Mouse (Mus musculus) Patski (cell line): ENCODE results near the gene Med12l. TPM values are rescaled to one million over a fixed set of nuclear protein-coding genes. Genes with fewer than 3 reads are reported as not detected.

ENCODE experiments used
- ATAC-seq: fragments of 100-300 bp; one replicate; pipeline ENCODE4 v1.8.0; 2021
- CTCF ChIA-PET: fragments of 350-600 bp; sonication (Branson Sonifier 250); formaldehyde crosslinking; loops from one replicate; lab custom pipeline; 2022; ENCODE audit warnings: inconsistent platforms; lab: Charles Lee
- POLR2A ChIA-PET: fragments of 350-600 bp; sonication (Branson Sonifier 250); formaldehyde crosslinking; loops from one replicate; lab custom pipeline; 2022; ENCODE audit warnings: antibody characterized with exemption, inconsistent platforms; lab: Charles Lee
- DNase-seq: peaks from one replicate; pipeline ENCODE4 v3.0.0-alpha.2; 2011; ENCODE audit warnings: low read depth, low spot score
- H3K27me3 ChIP-seq: fragments of 371-371 bp; one replicate; pipeline ENCODE4 v1.5.1; 2021
- CTCF ChIP-seq: fragments of 100-300 bp; IDR thresholded peaks from one replicate; pipeline ENCODE4 v1.5.1; 2021
- in situ Hi-C: fragments of 300-500 bp; cut with MboI; formaldehyde crosslinking; loops from 3 replicates; pipeline ENCODE4 v1.11.1; 2018; ENCODE audit warnings: low pct_unique_long_range_greater_than_20kb, mixed read lengths
- polyA plus RNA-seq: library from polyadenylated mRNA; unstranded; gene quantifications from one replicate; pipeline ENCODE4 v1.2.3, GENCODE M21; 2021

The Med12l gene
- polyA plus RNA-seq, 1 experiment from 2014 or later, result 7.6 TPM

DNA sequence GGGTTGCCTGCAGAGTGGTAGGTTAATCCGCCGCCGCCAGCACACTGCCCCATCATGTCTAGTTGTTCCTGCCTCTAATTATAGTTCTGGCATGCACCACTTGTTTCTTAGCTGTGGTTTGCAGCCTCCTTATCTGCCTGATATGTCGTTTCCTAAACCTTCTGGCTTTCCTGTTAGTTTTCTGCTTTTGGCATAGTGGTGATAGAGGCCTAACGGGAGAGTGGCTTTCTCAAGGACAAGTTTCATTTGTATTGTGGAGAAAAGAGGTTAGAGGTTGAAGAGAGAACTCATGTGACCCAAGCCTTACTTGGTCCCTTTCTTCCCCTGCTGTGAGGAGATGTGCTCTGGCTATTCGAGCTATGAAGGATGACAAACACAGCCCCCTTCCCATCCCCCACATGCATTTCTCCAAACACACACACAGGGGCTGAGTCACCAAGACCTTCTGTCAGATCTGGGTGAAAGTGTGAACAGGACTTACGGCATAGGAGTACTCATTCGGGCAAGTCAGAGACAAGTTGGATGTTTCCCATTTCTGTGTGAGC is 108.4 kb downstream of the Med12l start:
- in situ Hi-C loops, result loop anchor here (10.0 to 25.0 kb wide), 2 partner anchors 1398 to 1611 kb away; no protein-coding TSS in a partner anchor
- TF ChIP-seq CTCF, result no peak
- H3K27me3 ChIP-seq, result no peaks in the 10 kb centered on the region
- peak; percentile 98 for ATAC-seq
- DNase-seq, result peak; percentile 83
- POLR2A ChIA-PET, result interaction anchor here (0.6 to 1.3 kb wide), 3 partner anchors 9 to 25 kb away, joined by 3 read pairs; partner anchors contain the start of gene Gpr171
- CTCF ChIA-PET, result interaction anchor here (1.0 to 2.4 kb wide), 7 partner anchors 10 to 54 kb away, joined by 3 to 9 read pairs (median 7); no protein-coding TSS in a partner anchor

DNA sequence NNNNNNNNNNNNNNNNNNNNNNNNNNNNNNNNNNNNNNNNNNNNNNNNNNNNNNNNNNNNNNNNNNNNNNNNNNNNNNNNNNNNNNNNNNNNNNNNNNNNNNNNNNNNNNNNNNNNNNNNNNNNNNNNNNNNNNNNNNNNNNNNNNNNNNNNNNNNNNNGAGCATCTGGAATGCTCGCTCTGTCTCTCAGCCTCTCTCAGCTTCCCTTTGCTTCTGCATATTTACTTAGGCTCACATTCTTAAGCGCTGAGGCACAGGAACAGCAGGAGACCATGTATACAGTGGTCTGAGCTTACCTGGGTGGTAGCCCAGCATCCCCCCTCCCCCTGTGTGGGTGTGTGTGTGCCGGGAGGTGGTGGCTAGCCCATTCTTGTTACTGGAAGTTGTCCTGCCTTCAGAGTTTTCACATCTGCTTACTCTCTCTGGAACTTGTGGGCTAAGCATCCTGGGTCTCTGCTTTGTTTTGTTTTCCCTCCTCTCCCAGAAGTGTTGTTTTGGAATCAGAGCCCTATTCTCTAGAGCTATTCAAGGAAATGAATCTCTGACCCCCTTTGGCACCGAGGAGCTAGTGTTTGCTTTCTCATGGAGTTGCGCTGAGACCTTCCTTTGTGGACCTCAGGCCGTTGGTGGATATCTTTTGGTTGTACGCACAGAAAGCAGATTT is 115.6 kb downstream of the Med12l start:
- POLR2A ChIA-PET, result no interaction called here
- TF ChIP-seq CTCF, result no peak
- DNase-seq, result peak; percentile 19

DNA sequence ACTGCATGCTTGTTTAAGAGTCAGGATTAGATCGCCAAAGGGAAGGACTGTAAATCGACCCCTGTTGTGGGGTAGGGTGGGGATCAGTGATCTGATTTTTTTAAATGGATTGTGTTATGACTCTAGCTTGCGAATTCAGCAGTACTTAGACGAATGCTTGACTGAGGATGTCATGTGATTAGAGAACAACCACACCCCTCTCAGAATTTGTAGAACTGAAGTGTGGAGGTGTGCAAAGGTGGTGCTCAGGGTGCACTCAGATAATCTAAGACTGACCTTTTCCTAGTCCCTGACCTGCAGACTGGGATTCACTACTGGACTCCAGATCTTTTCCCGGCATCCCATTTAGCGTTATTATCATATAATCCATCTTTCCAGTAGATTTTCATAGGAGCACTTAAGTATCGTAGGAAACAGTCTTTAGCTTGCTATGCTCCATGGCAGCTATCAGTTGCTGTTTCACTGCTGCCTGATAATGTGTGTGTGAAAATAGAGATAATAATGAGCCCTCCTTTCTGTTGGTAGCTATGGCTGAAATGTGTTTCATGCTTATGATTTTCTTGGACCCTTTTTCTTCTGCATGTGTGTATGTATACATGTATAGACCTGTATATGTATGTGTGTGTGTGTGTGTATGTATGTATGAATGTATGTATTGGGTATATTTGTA is 116.3 kb downstream of the Med12l start:
- no peak for DNase-seq
- no peaks in the 10 kb centered on the region for H3K27me3 ChIP-seq
- TF ChIP-seq CTCF, result no peak
- ChIA-PET POLR2A (no interaction called here), CTCF (interaction anchor here (0.8 to 3.4 kb wide), 18 partner anchors 8 to 993 kb away, joined by 3 to 27 read pairs (median 10); partner anchors contain the start of gene P2ry14)
- ATAC-seq, result no peak
- in situ Hi-C loops, result loop anchor here (5.0 to 25.0 kb wide), 3 partner anchors 50 to 1390 kb away; no protein-coding TSS in a partner anchor

More for the DNA sequence above, 115.6 kb downstream of the Med12l start:
- ATAC-seq, result peak; percentile 77
- in situ Hi-C loops, result loop anchor here (5.0 to 25.0 kb wide), 3 partner anchors 51 to 1391 kb away; no protein-coding TSS in a partner anchor
- CTCF ChIA-PET, result interaction anchor here (0.8 to 3.4 kb wide), 46 partner anchors 9 to 994 kb away, joined by 3 to 27 read pairs (median 4); partner anchors contain the start of genes P2ry12, P2ry13 and P2ry14
- H3K27me3 ChIP-seq, result no peaks in the 10 kb centered on the region

DNA sequence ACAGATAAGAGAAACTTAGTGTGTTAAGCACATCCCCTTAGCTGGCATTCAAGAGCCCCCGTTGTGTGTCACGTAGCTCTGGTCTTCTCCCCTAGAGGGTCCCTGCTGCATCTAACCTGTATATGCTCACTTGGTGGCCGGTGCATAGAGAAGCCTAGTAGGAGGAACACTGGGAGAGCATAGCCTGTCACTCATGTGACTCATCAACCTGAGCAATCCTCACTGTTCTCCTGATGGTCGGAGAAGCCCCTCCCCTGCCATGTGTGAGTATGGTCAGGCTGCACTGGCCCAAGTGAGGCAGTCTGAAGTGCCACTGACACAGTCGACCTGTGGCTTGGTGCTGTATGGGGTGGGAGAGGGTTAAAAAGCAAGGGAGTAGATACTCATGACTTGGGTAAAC is 119.4 kb downstream of the Med12l start:
- H3K27me3 ChIP-seq, result no peaks in the 10 kb centered on the region
- ChIA-PET CTCF (no interaction called here), POLR2A (no interaction called here)
- TF ChIP-seq CTCF, result no peak
- DNase-seq (no peak), ATAC-seq (no peak)
- in situ Hi-C loops, result no loop called here

DNA sequence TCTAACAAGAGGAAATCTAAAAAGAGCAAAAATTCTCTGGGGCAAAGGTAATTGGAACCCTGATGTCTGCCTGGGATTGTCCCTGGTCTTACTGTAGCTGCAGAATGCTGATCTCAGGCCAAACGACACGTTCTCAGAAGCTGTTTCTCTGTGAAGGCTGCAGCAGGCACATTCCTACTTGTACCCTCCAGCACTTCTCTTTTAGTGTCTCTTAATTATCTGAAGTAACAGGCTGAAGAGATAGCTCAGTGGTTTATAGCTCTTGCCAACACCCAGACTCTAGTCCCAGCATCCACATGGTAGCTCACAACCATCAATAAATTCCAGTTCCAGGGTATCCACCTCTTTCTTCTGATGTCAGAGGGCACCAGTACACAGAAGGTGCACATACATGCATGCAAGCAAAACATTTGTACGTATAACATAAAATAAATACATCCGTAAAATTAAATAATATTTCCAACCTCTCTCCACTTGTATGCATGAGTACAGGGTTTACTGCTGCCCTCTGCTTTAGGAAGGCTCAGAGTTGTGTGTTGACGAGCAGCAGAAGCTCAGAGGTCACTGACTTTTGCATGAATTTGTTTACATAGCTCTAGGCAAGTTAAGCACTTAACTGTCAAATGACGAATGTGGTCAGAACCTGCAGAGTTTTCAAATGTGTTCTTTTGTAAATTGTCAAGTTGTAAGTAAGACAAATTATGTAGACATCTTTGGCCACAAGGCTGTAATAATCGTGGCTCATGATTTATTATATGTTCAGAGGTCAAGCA is 120.3 kb downstream of the Med12l start:
- CTCF ChIA-PET, result interaction anchor here (0.9 to 1.5 kb wide), 6 partner anchors 10 to 56 kb away, joined by 3 to 7 read pairs (median 4); no protein-coding TSS in a partner anchor
- H3K27me3 ChIP-seq, result no peaks in the 10 kb centered on the region
- DNase-seq, result no peak
- in situ Hi-C loops, result no loop called here
- ATAC-seq, result no peak
- TF ChIP-seq CTCF, result no peak
- POLR2A ChIA-PET, result no interaction called here

DNA sequence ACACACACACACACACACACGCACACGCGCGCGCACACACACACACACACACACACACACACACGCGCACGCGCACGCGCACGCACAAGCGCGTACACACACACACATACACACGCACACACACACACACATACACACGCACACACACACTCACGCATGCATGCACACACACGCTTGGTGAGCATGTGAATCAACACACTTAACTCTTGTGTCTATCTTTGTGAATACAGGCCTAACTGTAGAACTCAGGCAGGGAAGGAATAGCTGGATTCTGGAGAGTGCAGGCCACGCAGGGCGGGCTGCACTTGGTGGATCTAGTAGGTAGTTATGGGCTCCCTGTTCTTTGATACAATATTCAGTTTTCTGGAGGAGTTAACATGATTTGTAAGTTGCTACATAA is 123.1 kb downstream of the Med12l start:
- DNase-seq, result no peak
- TF ChIP-seq CTCF, result no peak
- CTCF ChIA-PET, result interaction anchor here (1.2 to 3.0 kb wide), 4 partner anchors 8 to 18 kb away, joined by 3 to 13 read pairs (median 6); no protein-coding TSS in a partner anchor
- in situ Hi-C loops, result no loop called here
- H3K27me3 ChIP-seq, result no peaks in the 10 kb centered on the region
- ATAC-seq, result no peak
- POLR2A ChIA-PET, result no interaction called here

DNA sequence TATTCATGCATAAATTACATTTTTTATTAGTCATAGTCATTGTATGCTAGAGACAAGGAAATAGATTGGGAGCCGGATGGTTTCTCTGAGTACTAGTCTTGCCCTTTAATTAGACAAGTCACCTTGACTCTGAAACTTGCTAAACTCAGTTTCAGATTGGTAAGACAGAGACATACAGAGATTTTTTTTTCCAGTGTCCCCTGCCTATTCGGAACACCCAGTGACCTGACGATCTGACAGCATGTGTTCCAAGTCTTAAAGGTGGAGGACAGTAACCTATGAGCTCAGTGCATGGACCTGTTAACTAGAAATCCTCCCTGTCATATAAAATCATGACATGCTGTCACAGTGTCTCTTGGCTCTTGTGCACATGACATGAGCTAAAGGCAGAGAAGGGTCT is 123.9 kb downstream of the Med12l start:
- TF ChIP-seq CTCF, result no peak
- H3K27me3 ChIP-seq, result no peaks in the 10 kb centered on the region

DNA sequence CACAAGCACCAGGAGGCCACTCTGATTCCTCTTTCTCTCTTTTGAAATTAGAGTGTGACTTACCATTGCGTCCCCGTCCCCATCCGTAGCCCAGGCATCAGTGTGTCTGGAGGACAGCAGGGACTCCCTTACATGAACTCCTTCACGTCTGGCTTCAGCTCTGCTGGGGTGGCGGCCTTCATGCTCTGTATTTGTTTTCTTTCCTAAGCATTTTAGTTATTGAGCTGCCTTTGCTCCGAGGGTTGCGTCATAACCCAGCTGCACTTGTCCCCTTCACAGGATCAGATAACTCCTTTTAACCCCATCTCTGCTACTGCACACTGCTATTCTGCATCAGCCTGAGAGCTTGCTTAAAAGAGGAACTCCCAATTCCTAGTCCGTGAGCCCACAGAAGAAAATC is 124.8 kb downstream of the Med12l start:
- TF ChIP-seq CTCF, result no peak
- ATAC-seq, result no peak
- POLR2A ChIA-PET, result no interaction called here
- in situ Hi-C loops, result no loop called here
- H3K27me3 ChIP-seq, result no peaks in the 10 kb centered on the region
- CTCF ChIA-PET, result interaction anchor here (0.9 to 3.0 kb wide), 5 partner anchors 10 to 24 kb away, joined by 3 to 13 read pairs (median 3); partner anchors contain the start of gene P2ry14
- DNase-seq, result no peak

More for the DNA sequence above, 123.9 kb downstream of the Med12l start:
- ChIA-PET CTCF (interaction anchor here (0.9 to 3.0 kb wide), 6 partner anchors 9 to 25 kb away, joined by 3 to 13 read pairs (median 4); partner anchors contain the start of gene P2ry14), POLR2A (no interaction called here)
- ATAC-seq (no peak), DNase-seq (no peak)
- in situ Hi-C loops, result no loop called here

DNA sequence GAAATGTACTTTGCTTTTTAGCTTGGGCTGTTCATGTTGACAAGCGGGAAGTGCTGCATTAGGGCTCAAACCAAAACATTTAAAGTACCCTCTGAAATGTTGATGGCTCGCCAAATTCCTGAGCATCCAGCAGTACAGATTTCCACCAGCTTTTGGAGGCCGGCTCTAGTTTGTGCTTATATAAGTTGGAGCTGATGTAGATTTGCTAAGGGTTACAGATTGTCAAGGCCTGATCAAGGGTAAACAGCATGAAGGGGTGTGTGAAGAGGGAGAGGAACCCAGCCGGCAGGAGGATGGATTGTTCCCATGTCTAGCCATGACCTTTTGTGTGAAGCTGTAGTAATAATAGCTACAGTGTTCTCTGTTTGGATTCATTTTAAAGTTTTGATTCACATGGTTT is 125.5 kb downstream of the Med12l start:
- ATAC-seq (no peak), DNase-seq (no peak)
- TF ChIP-seq CTCF, result no peak
- POLR2A ChIA-PET, result no interaction called here
- in situ Hi-C loops, result no loop called here
- CTCF ChIA-PET, result interaction anchor here (1.0 to 3.0 kb wide), 4 partner anchors 9 to 23 kb away, joined by 3 to 13 read pairs (median 4); partner anchors contain the start of gene P2ry14
- no peaks in the 10 kb centered on the region for H3K27me3 ChIP-seq
